Mouse (Mus musculus) left cerebral cortex, postnatal 4 days (tissue): Measurements from ENCODE around the gene Tmprss11f. TPM values are rescaled to one million over a fixed set of nuclear protein-coding genes. Genes with fewer than 3 reads are reported as not detected.

Experiments used
- total RNA-seq, 2 experiments: library from RNA; stranded (reverse); gene quantifications; 2 replicates each; pipeline ENCODE4 v1.2.3; 2021

The Tmprss11f gene
- total RNA-seq, 2 experiments from 2014 or later = not detected

Other genes with a start within 250 kb of the Tmprss11f start
- not detected for gene Tmprss11a, start 163.4 kb downstream of the Tmprss11f start, total RNA-seq
- gene Tmprss11g, start 113.8 kb downstream of the Tmprss11f start, total RNA-seq = not detected
- not detected for gene Tmprss11b, start 43.9 kb upstream of the Tmprss11f start, total RNA-seq
- not detected for gene Tmprss11e, start 113.4 kb upstream of the Tmprss11f start, total RNA-seq
- gene Ythdc1, start 171.8 kb upstream of the Tmprss11f start, total RNA-seq = 10 to 100 TPM; 57.9 to 59.5 TPM